In the genomic region with DNA sequence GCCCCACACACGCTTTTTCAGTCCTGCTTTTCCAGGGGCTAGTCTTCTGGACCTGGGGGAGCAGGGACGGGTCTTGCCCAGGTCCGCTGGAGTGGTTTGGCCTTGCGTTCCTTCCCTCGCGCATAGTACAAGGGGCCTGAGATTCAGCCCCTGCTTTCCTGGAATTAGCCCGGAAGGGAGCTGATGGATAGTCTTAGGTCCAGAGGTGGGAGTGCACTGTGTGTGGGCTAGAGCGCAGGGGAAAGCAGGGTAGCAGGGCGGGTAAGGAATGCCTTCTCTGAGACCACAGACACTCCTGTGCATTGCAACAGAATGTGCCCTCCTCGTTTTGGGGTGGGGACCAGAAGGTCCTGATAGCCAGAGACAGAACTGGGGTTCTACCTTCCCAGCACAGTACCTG, we compare ENCODE assay signal across 8 mouse cellular contexts. TPM values are rescaled to one million over a fixed set of nuclear protein-coding genes. Genes with fewer than 3 reads are reported as not detected.
DNase-seq lines count a peak whose midpoint lies in the region; ATAC-seq and TF ChIP-seq lines count a peak whose summit lies in the region.

No protein-coding gene starts in this region.

- no peak for TF ChIP-seq CTCF in left cerebral cortex, adult 2 months (IDR thresholded peaks at IDR 0.05)

- WGBS in forebrain, embryonic 10.5 days = 38% methylated on average over 10 of the region's 10 CpGs
- WGBS in limb, embryonic 10.5 days = 40% methylated on average over 10 of the region's 10 CpGs
- WGBS in neural tube, embryonic 14.5 days = 42% methylated on average over 10 of the region's 10 CpGs

- peak overlapping the region; percentile 78 for H3K4me3 ChIP-seq in left cerebral cortex, adult 2 months
- H3K4me3 ChIP-seq in forebrain, embryonic 10.5 days = peak overlapping the region; percentile 77
- H3K4me3 ChIP-seq in limb, embryonic 10.5 days = peak overlapping the region; percentile 71
- H3K4me3 ChIP-seq in neural tube, embryonic 14.5 days (ENCODE audit: low read depth, low read length) = peak overlapping the region; percentile 60

- H3K9me3 ChIP-seq in forebrain, embryonic 10.5 days = no peaks in the 10 kb centered on the region
- no peaks in the 10 kb centered on the region for H3K9me3 ChIP-seq in limb, embryonic 10.5 days (replicated peaks)
- no peaks in the 10 kb centered on the region for H3K9me3 ChIP-seq in neural tube, embryonic 14.5 days (ENCODE audit: control insufficient read depth, low read length)

- peaks cover 81% of the 10 kb centered on the region for H3K4me1 ChIP-seq in forebrain, embryonic 10.5 days
- peaks cover 72% of the 10 kb centered on the region for H3K4me1 ChIP-seq in limb, embryonic 10.5 days
- peaks cover 17% of the 10 kb centered on the region for H3K4me1 ChIP-seq in neural tube, embryonic 14.5 days (ENCODE audit: control insufficient read depth, insufficient read depth, low read length)

- intact Hi-C loops in left cerebral cortex, adult 2 months (cut with DNase I) = loop anchor here (2.0 kb wide), 1 partner anchor 34 kb away; a partner anchor contains a TSS
- intact Hi-C loops in left cerebral cortex, postnatal 25 days (cut with DNase I) = no loop called here

- ATAC-seq in neural tube, embryonic 14.5 days (ENCODE audit: low read depth) = peak; percentile 8; the same call in 1 of the 2 replicates

- no peak for DNase-seq in left cerebral cortex, adult 2 months (ENCODE audit: extremely low spot score in 1 of 2, low spot score in 2 of 2)
- no peak for DNase-seq in left cerebral cortex, postnatal 25 days (ENCODE audit: low spot score in 2 of 2)
- DNase-seq in forebrain, embryonic 10.5 days (ENCODE audit: extremely low spot score, low spot score) = no peak
- DNase-seq in limb, embryonic 10.5 days (ENCODE audit: low spot score) = no peak
- no peak for DNase-seq in cerebellum, postnatal 14 days
- DNase-seq in thymus, postnatal 10 days (ENCODE audit: low spot score in 2 of 2) = no peak
- no peak for DNase-seq in cerebellum, adult 9-11 months

- H3K9ac ChIP-seq in neural tube, embryonic 14.5 days (replicated peaks; ENCODE audit: low read depth, low read length) = peak overlapping the region; percentile 65

- peaks cover 33% of the 10 kb centered on the region for H3K36me3 ChIP-seq in forebrain, embryonic 10.5 days (replicated peaks)
- H3K36me3 ChIP-seq in limb, embryonic 10.5 days = peaks cover 32% of the 10 kb centered on the region
- H3K36me3 ChIP-seq in neural tube, embryonic 14.5 days (ENCODE audit: control insufficient read depth, insufficient read depth, low read length) = 0 out of 2 replicates have a peak, but pooled peaks cover 3% of the 10 kb centered on the region

- H3K27ac ChIP-seq in left cerebral cortex, adult 2 months = peak overlapping the region; percentile 92
- peak overlapping the region; percentile 93 for H3K27ac ChIP-seq in forebrain, embryonic 10.5 days
- peak overlapping the region; percentile 87 for H3K27ac ChIP-seq in limb, embryonic 10.5 days
- no peak overlapping the region for H3K27ac ChIP-seq in neural tube, embryonic 14.5 days (ENCODE audit: low read depth, low read length)

- no peaks in the 10 kb centered on the region for H3K27me3 ChIP-seq in forebrain, embryonic 10.5 days (ENCODE audit: poor library complexity, severe bottlenecking)
- no peaks in the 10 kb centered on the region for H3K27me3 ChIP-seq in limb, embryonic 10.5 days (ENCODE audit: low read depth, poor library complexity, severe bottlenecking)
- H3K27me3 ChIP-seq in neural tube, embryonic 14.5 days (ENCODE audit: control insufficient read depth, insufficient read depth, low read length) = no peaks in the 10 kb centered on the region

- peak overlapping the region; percentile 95 for H3K4me2 ChIP-seq in neural tube, embryonic 14.5 days (ENCODE audit: low read depth, low read length)

RNA-seq across cellular contexts. Expression of a gene that starts 0.4 kb away (rescaled TPM):
- 10 to 100 TPM; 52.8 to 56.0 TPM for total RNA-seq in left cerebral cortex, adult 2 months (2021)
- 10 to 100 TPM; 56.6 to 60.4 TPM for total RNA-seq in left cerebral cortex, postnatal 25 days (2021)
- polyA plus RNA-seq in forebrain, embryonic 10.5 days (2016; fragmentation: Nextera tagmentation; extraction: Ambion mirVana) = 313 and 321 TPM in 2 replicates
- polyA plus RNA-seq in limb, embryonic 10.5 days (2016; fragmentation: Nextera tagmentation; extraction: Ambion mirVana) = 285 and 308 TPM in 2 replicates
- 170 and 179 TPM in 2 replicates for polyA plus RNA-seq in neural tube, embryonic 14.5 days (2014; fragmentation: Nextera tagmentation; extraction: Ambion mirVana)

RNA-seq across cellular contexts. Expression of a gene that starts 9.3 kb away (rescaled TPM):
- total RNA-seq in left cerebral cortex, adult 2 months (2021) = 1 to 10 TPM; 2.5 to 5.0 TPM
- total RNA-seq in left cerebral cortex, postnatal 25 days (2021) = 1 to 10 TPM; 1.7 to 3.1 TPM
- polyA plus RNA-seq in forebrain, embryonic 10.5 days (2016; fragmentation: Nextera tagmentation; extraction: Ambion mirVana) = 73.2 and 79.8 TPM in 2 replicates
- 68.9 and 75.6 TPM in 2 replicates for polyA plus RNA-seq in limb, embryonic 10.5 days (2016; fragmentation: Nextera tagmentation; extraction: Ambion mirVana)
- polyA plus RNA-seq in neural tube, embryonic 14.5 days (2014; fragmentation: Nextera tagmentation; extraction: Ambion mirVana) = 4.7 TPM in 2 replicates

RNA-seq across cellular contexts. Expression of a gene that starts 26.0 kb away (rescaled TPM):
- total RNA-seq in left cerebral cortex, adult 2 months (2021) = 1 to 10 TPM; 6.8 to 7.7 TPM
- total RNA-seq in left cerebral cortex, postnatal 25 days (2021) = 1 to 10 TPM; 5.6 to 6.3 TPM
- 6.1 and 8.8 TPM in 2 replicates for polyA plus RNA-seq in forebrain, embryonic 10.5 days (2016; fragmentation: Nextera tagmentation; extraction: Ambion mirVana)
- polyA plus RNA-seq in limb, embryonic 10.5 days (2016; fragmentation: Nextera tagmentation; extraction: Ambion mirVana) = 10.7 and 11.8 TPM in 2 replicates
- 1.2 and 3.0 TPM in 2 replicates for polyA plus RNA-seq in neural tube, embryonic 14.5 days (2014; fragmentation: Nextera tagmentation; extraction: Ambion mirVana)

RNA-seq across cellular contexts. Expression of a gene that starts 34.1 kb away (rescaled TPM):
- 1 to 10 TPM; 8.1 to 8.3 TPM for total RNA-seq in left cerebral cortex, adult 2 months (2021)
- total RNA-seq in left cerebral cortex, postnatal 25 days (2021) = 1 to 10 TPM; 7.4 to 9.1 TPM
- polyA plus RNA-seq in forebrain, embryonic 10.5 days (2016; fragmentation: Nextera tagmentation; extraction: Ambion mirVana) = 4.6 and 5.5 TPM in 2 replicates
- polyA plus RNA-seq in limb, embryonic 10.5 days (2016; fragmentation: Nextera tagmentation; extraction: Ambion mirVana) = 4.0 and 5.7 TPM in 2 replicates
- 6.9 and 7.1 TPM in 2 replicates for polyA plus RNA-seq in neural tube, embryonic 14.5 days (2014; fragmentation: Nextera tagmentation; extraction: Ambion mirVana)

RNA-seq across cellular contexts. Expression of a gene that starts 34.3 kb away (rescaled TPM):
- 10 to 100 TPM; 69.8 to 80.3 TPM for total RNA-seq in left cerebral cortex, adult 2 months (2021)
- 10 to 100 TPM; 81.3 to 87.8 TPM for total RNA-seq in left cerebral cortex, postnatal 25 days (2021)
- polyA plus RNA-seq in forebrain, embryonic 10.5 days (2016; fragmentation: Nextera tagmentation; extraction: Ambion mirVana) = 41.0 and 44.1 TPM in 2 replicates
- 49.4 and 51.5 TPM in 2 replicates for polyA plus RNA-seq in limb, embryonic 10.5 days (2016; fragmentation: Nextera tagmentation; extraction: Ambion mirVana)
- 119 and 150 TPM in 2 replicates for polyA plus RNA-seq in neural tube, embryonic 14.5 days (2014; fragmentation: Nextera tagmentation; extraction: Ambion mirVana)

Comparison
In these comparisons a context has a peak if more than half of its experiments do, and no peak if none do; other contexts are left out.
1. RNA of a gene that starts 9.3 kb away (polyA plus RNA-seq): 73.2 to 79.8 TPM in forebrain, embryonic 10.5 days and 68.9 to 75.6 TPM in limb, embryonic 10.5 days; 4.7 TPM in neural tube, embryonic 14.5 days; every median in the first group is over 10 times any median in the second.
2. Peak in every context shown above with its lines, with median percentiles within 50 percentile points of each other: H3K4me3 ChIP-seq.